In genomic region chr11:50154777-50155520, GRCm38 (mm10) we compare ENCODE assay signal across 21 mouse cellular contexts. TPM values are rescaled to one million over a fixed set of nuclear protein-coding genes. Genes with fewer than 3 reads are reported as not detected.
DNase-seq lines count a peak whose midpoint lies in the region; ATAC-seq and TF ChIP-seq lines count a peak whose summit lies in the region.
"Had no signal": no experiment of that assay in that cellular context is flagged by ENCODE, and none has a peak within 500 bp of the region (broad histone marks: within the 10 kb centered on the region; RNA-seq: fewer than 3 reads in every experiment).

No protein-coding gene starts in this region.

- H3K4me2 ChIP-seq in lung, embryonic 14.5 days: no peak overlapping the region
- no peak overlapping the region for H3K4me2 ChIP-seq in stomach, postnatal 0 days (replicated peaks; ENCODE audit: low read depth)
- no peak overlapping the region for H3K4me2 ChIP-seq in kidney, embryonic 16.5 days (replicated peaks; ENCODE audit: low read depth, low read length)
- H3K4me2 ChIP-seq: hindbrain, embryonic 14.5 days; limb, embryonic 15.5 days; midbrain, embryonic 12.5 days had no signal

- no peaks in the 10 kb centered on the region for H3K9me3 ChIP-seq in lung, embryonic 14.5 days (ENCODE audit: low read depth, low read length)
- no peaks in the 10 kb centered on the region for H3K9me3 ChIP-seq in stomach, postnatal 0 days (ENCODE audit: control insufficient read depth, low read length)
- no peaks in the 10 kb centered on the region for H3K9me3 ChIP-seq in kidney, embryonic 16.5 days (ENCODE audit: low read length)
- H3K9me3 ChIP-seq: limb, embryonic 15.5 days; midbrain, embryonic 12.5 days had no signal

- H3K4me3 ChIP-seq in kidney, adult 2 months (ENCODE audit: insufficient read depth, low read depth, low read length): no peak overlapping the region
- peak overlapping the region; percentile 23 for H3K4me3 ChIP-seq in testis, adult 2 months (ENCODE audit: control insufficient read depth, low read depth, low read length)
- no peak overlapping the region for H3K4me3 ChIP-seq in lung, embryonic 14.5 days (ENCODE audit: low read depth, low read length)
- no peak overlapping the region for H3K4me3 ChIP-seq in stomach, postnatal 0 days (ENCODE audit: low read depth, low read length)
- no peak overlapping the region for H3K4me3 ChIP-seq in kidney, embryonic 16.5 days (ENCODE audit: low read length)
- H3K4me3 ChIP-seq: heart, adult 2 months; limb, embryonic 15.5 days; midbrain, embryonic 12.5 days; myocyte had no signal

- 0 out of 2 replicates have a peak, but pooled peaks have one; percentile 21 for TF ChIP-seq CTCF in kidney, adult 2 months (conservative IDR thresholded peaks at IDR 0.05; ENCODE audit: insufficient read depth, insufficient read length, low read depth, low read length)
- TF ChIP-seq CTCF in testis, adult 2 months (IDR thresholded peaks at IDR 0.05; ENCODE audit: control insufficient read depth, insufficient read depth, insufficient replicate concordance, low read depth, low read length): no peak
- 0 out of 2 replicates have a peak, but pooled peaks have one; percentile 8 for TF ChIP-seq CTCF in lung, embryonic 14.5 days (IDR thresholded peaks at IDR 0.05; ENCODE audit: low read depth)
- peak; percentile 5; the same call in 1 of the 2 replicates for TF ChIP-seq CTCF in stomach, postnatal 0 days (IDR thresholded peaks at IDR 0.05; ENCODE audit: low read depth)

- no peak for TF ChIP-seq EP300 in stomach, postnatal 0 days (optimal IDR thresholded peaks at IDR 0.05)

- DNase-seq in kidney, adult 2 months: no peak
- DNase-seq in kidney, adult 11 months: no peak
- DNase-seq in testis, postnatal 10 days (ENCODE audit: low spot score): no peak
- DNase-seq in lung, embryonic 14.5 days: peak; percentile 25
- no peak for DNase-seq in stomach, postnatal 0 days (ENCODE audit: low spot score)
- no peak for DNase-seq in heart, adult 8-10 months (ENCODE audit: low spot score)
- DNase-seq: adrenal gland, adult 8-10 months; cerebellum, adult 11-12 months; cerebellum, postnatal 25 days; heart, adult 2 months; kidney, postnatal 14 days; thymus, postnatal 4 days had no signal

- no peak; the same call in 1 of the 2 replicates for ATAC-seq in lung, embryonic 14.5 days (ENCODE audit: insufficient read depth)
- no peak for ATAC-seq in stomach, postnatal 0 days (ENCODE audit: low FRiP score, low TSS enrichment)
- ATAC-seq in kidney, embryonic 16.5 days (ENCODE audit: low FRiP score, low TSS enrichment): no peak
- ATAC-seq: forebrain, embryonic 14.5 days; intestine, postnatal 0 days had no signal

- H3K9ac ChIP-seq in lung, embryonic 14.5 days: no peak overlapping the region
- H3K9ac ChIP-seq in stomach, postnatal 0 days (ENCODE audit: low read length): no peak overlapping the region
- H3K9ac ChIP-seq in kidney, embryonic 16.5 days (replicated peaks; ENCODE audit: low read length): no peak overlapping the region
- H3K9ac ChIP-seq: hindbrain, embryonic 14.5 days; limb, embryonic 15.5 days; midbrain, embryonic 12.5 days had no signal

- 62% methylated on average over 12 of the region's 12 CpGs for WGBS in kidney, adult 2 months
- WGBS in lung, embryonic 14.5 days: 72% methylated on average over 12 of the region's 12 CpGs
- 83% methylated on average over 12 of the region's 12 CpGs for WGBS in stomach, postnatal 0 days
- 70% methylated on average over 12 of the region's 12 CpGs for WGBS in kidney, embryonic 16.5 days

- H3K27me3 ChIP-seq in kidney, adult 2 months (replicated peaks; ENCODE audit: control insufficient read depth, insufficient read depth, low read length): no peaks in the 10 kb centered on the region
- H3K27me3 ChIP-seq in testis, adult 2 months (ENCODE audit: control insufficient read depth, insufficient read depth, low read length): no peaks in the 10 kb centered on the region
- no peaks in the 10 kb centered on the region for H3K27me3 ChIP-seq in lung, embryonic 14.5 days (ENCODE audit: insufficient read depth, low read length)
- H3K27me3 ChIP-seq in stomach, postnatal 0 days (ENCODE audit: control insufficient read depth, insufficient read depth, low read length): no peaks in the 10 kb centered on the region
- no peaks in the 10 kb centered on the region for H3K27me3 ChIP-seq in kidney, embryonic 16.5 days (ENCODE audit: insufficient read depth, low read length)
- H3K27me3 ChIP-seq: limb, embryonic 15.5 days; midbrain, embryonic 12.5 days had no signal

- H3K27ac ChIP-seq in kidney, adult 2 months (ENCODE audit: insufficient read depth, low read depth, low read length): no peak overlapping the region
- H3K27ac ChIP-seq in testis, adult 2 months (ENCODE audit: control insufficient read depth, insufficient read depth, low read depth, low read length): no peak overlapping the region
- no peak overlapping the region for H3K27ac ChIP-seq in lung, embryonic 14.5 days (ENCODE audit: low read depth)
- H3K27ac ChIP-seq in stomach, postnatal 0 days (replicated peaks): no peak overlapping the region
- no peak overlapping the region for H3K27ac ChIP-seq in kidney, embryonic 16.5 days (ENCODE audit: low read length)
- H3K27ac ChIP-seq: heart, adult 2 months; hindbrain, embryonic 14.5 days; limb, embryonic 15.5 days; macrophage; midbrain, embryonic 12.5 days had no signal

- peaks cover 9% of the 10 kb centered on the region; the same call in 1 of the 2 replicates for H3K4me1 ChIP-seq in kidney, adult 2 months (ENCODE audit: control insufficient read depth, insufficient read depth, low read length)
- no peaks in the 10 kb centered on the region for H3K4me1 ChIP-seq in testis, adult 2 months (ENCODE audit: control insufficient read depth, insufficient read depth, low read length)
- no peaks in the 10 kb centered on the region for H3K4me1 ChIP-seq in lung, embryonic 14.5 days (ENCODE audit: insufficient read depth)
- H3K4me1 ChIP-seq in stomach, postnatal 0 days (replicated peaks; ENCODE audit: control insufficient read depth, insufficient read depth): no peaks in the 10 kb centered on the region
- H3K4me1 ChIP-seq in kidney, embryonic 16.5 days (ENCODE audit: insufficient read depth, low read length): peaks cover 10% of the 10 kb centered on the region
- H3K4me1 ChIP-seq: limb, embryonic 15.5 days; midbrain, embryonic 12.5 days had no signal

- no peak for TF ChIP-seq POLR2A in kidney, adult 2 months (IDR thresholded peaks at IDR 0.05; ENCODE audit: low read depth, low read length)
- no peak for TF ChIP-seq POLR2A in testis, adult 2 months (IDR thresholded peaks at IDR 0.05; ENCODE audit: control insufficient read depth, low read depth, low read length)

- peaks cover 7% of the 10 kb centered on the region for H3K36me3 ChIP-seq in kidney, adult 2 months (ENCODE audit: control insufficient read depth, insufficient read depth, low read length)
- H3K36me3 ChIP-seq in testis, adult 2 months (ENCODE audit: control insufficient read depth, insufficient read depth, low read length): no peaks in the 10 kb centered on the region
- peaks cover 94% of the 10 kb centered on the region for H3K36me3 ChIP-seq in lung, embryonic 14.5 days (ENCODE audit: insufficient read depth)
- peaks cover 53% of the 10 kb centered on the region for H3K36me3 ChIP-seq in stomach, postnatal 0 days (ENCODE audit: control insufficient read depth, insufficient read depth, low read length)
- H3K36me3 ChIP-seq in kidney, embryonic 16.5 days (ENCODE audit: insufficient read depth, low read length): peaks cover 78% of the 10 kb centered on the region

RNA-seq across cellular contexts. Expression of gene Mrnip, which starts 19.3 kb away (rescaled TPM):
- 21.0 and 21.1 TPM in 2 replicates for polyA plus RNA-seq in kidney, adult 2 months (2012; rRNA removed)
- 30.4 and 39.1 TPM in 2 replicates for polyA plus RNA-seq in testis, adult 2 months (2012; rRNA removed)
- polyA plus RNA-seq in lung, embryonic 14.5 days (2014; fragmentation: Nextera tagmentation; extraction: Ambion mirVana): 18.4 and 20.3 TPM in 2 replicates
- polyA plus RNA-seq in stomach, postnatal 0 days (2015; fragmentation: Nextera tagmentation; extraction: Ambion mirVana): 6.1 and 6.2 TPM in 2 replicates
- total RNA-seq in heart, adult 8-10 months (2022): 1 to 10 TPM; 1.6 to 3.5 (median 2.7) TPM
- polyA plus RNA-seq in kidney, embryonic 16.5 days (2015; fragmentation: Nextera tagmentation; extraction: Ambion mirVana): 21.7 and 23.2 TPM in 2 replicates

RNA-seq across cellular contexts. Expression of gene Tbc1d9b, which starts 23.8 kb away (rescaled TPM):
- 52.2 and 60.9 TPM in 2 replicates for polyA plus RNA-seq in kidney, adult 2 months (2012; rRNA removed)
- polyA plus RNA-seq in testis, adult 2 months (2012; rRNA removed): 10.9 and 12.5 TPM in 2 replicates
- polyA plus RNA-seq in lung, embryonic 14.5 days (2014; fragmentation: Nextera tagmentation; extraction: Ambion mirVana): 45.3 and 46.2 TPM in 2 replicates
- 13.9 and 14.5 TPM in 2 replicates for polyA plus RNA-seq in stomach, postnatal 0 days (2015; fragmentation: Nextera tagmentation; extraction: Ambion mirVana)
- 10 to 100 TPM; 45.9 to 47.4 (median 46.5) TPM for total RNA-seq in heart, adult 8-10 months (2022)
- polyA plus RNA-seq in kidney, embryonic 16.5 days (2015; fragmentation: Nextera tagmentation; extraction: Ambion mirVana): 44.3 and 47.2 TPM in 2 replicates

RNA-seq across cellular contexts. Expression of gene Sqstm1, which starts 55.7 kb away (rescaled TPM):
- 337 and 344 TPM in 2 replicates for polyA plus RNA-seq in kidney, adult 2 months (2012; rRNA removed)
- 43.2 and 46.7 TPM in 2 replicates for polyA plus RNA-seq in testis, adult 2 months (2012; rRNA removed)
- polyA plus RNA-seq in lung, embryonic 14.5 days (2014; fragmentation: Nextera tagmentation; extraction: Ambion mirVana): 205 and 209 TPM in 2 replicates
- 211 and 220 TPM in 2 replicates for polyA plus RNA-seq in stomach, postnatal 0 days (2015; fragmentation: Nextera tagmentation; extraction: Ambion mirVana)
- 100 to 1,000 TPM; 431 to 551 (median 475) TPM for total RNA-seq in heart, adult 8-10 months (2022)
- 298 and 338 TPM in 2 replicates for polyA plus RNA-seq in kidney, embryonic 16.5 days (2015; fragmentation: Nextera tagmentation; extraction: Ambion mirVana)

RNA-seq across cellular contexts. Expression of gene Mgat4b, which starts 55.7 kb away (rescaled TPM):
- polyA plus RNA-seq in kidney, adult 2 months (2012; rRNA removed): 85.4 and 105 TPM in 2 replicates
- 19.5 and 20.8 TPM in 2 replicates for polyA plus RNA-seq in testis, adult 2 months (2012; rRNA removed)
- 32.8 and 44.2 TPM in 2 replicates for polyA plus RNA-seq in lung, embryonic 14.5 days (2014; fragmentation: Nextera tagmentation; extraction: Ambion mirVana)
- 30.8 and 32.6 TPM in 2 replicates for polyA plus RNA-seq in stomach, postnatal 0 days (2015; fragmentation: Nextera tagmentation; extraction: Ambion mirVana)
- total RNA-seq in heart, adult 8-10 months (2022): 10 to 100 TPM; 68.4 to 90.0 (median 76.3) TPM
- 9.8 and 11.9 TPM in 2 replicates for polyA plus RNA-seq in kidney, embryonic 16.5 days (2015; fragmentation: Nextera tagmentation; extraction: Ambion mirVana)
